Mouse (Mus musculus) stomach, postnatal 0 days (tissue): ENCODE measurements around the gene Pomp. TPM values are rescaled to one million over a fixed set of nuclear protein-coding genes. Genes with fewer than 3 reads are reported as not detected.

Experiments
- ATAC-seq: fragments of 200-750 bp; cut with Nextera tagmentation; 2 replicates; pipeline ENCODE4 v1.8.0; 2017; ENCODE audit not compliant: low FRiP score, low TSS enrichment
- DNase-seq: peaks from one replicate; pipeline ENCODE4 v3.0.0-alpha.2; 2016; ENCODE audit warnings: low spot score
- H3K27ac ChIP-seq: fragments of 300-500 bp; sonication (generic); replicated peaks from 2 replicates; pipeline ENCODE4 v1.5.1; 2014; ENCODE audit warnings: mild to moderate bottlenecking, control low read depth
- H3K27me3 ChIP-seq: fragments of 300-500 bp; sonication (generic); 2 replicates; pipeline ENCODE4 v1.6.1; 2014; ENCODE audit warnings: low read length; ENCODE audit not compliant: control insufficient read depth, insufficient read depth
- H3K36me3 ChIP-seq: fragments of 300-500 bp; sonication (generic); 2 replicates; pipeline ENCODE4 v1.6.1; 2014; ENCODE audit warnings: low read length, mixed read lengths; ENCODE audit not compliant: control insufficient read depth, insufficient read depth
- H3K4me1 ChIP-seq: fragments of 300-500 bp; sonication (generic); replicated peaks from 2 replicates; pipeline ENCODE4 v1.6.1; 2014; ENCODE audit warnings: antibody characterized with exemption; ENCODE audit not compliant: control insufficient read depth, insufficient read depth
- H3K4me2 ChIP-seq: fragments of 300-500 bp; sonication (generic); replicated peaks from 2 replicates; pipeline ENCODE4 v1.6.1; 2014; ENCODE audit warnings: low read depth, mild to moderate bottlenecking, control low read depth, moderate library complexity
- H3K4me3 ChIP-seq: fragments of 300-500 bp; sonication (generic); 2 replicates; pipeline ENCODE4 v1.5.1; 2014; ENCODE audit warnings: low read depth, low read length, control low read depth
- H3K9ac ChIP-seq: fragments of 300-500 bp; sonication (generic); 2 replicates; pipeline ENCODE4 v1.6.1; 2014; ENCODE audit warnings: mild to moderate bottlenecking, low read length, control low read depth, mixed read lengths
- H3K9me3 ChIP-seq: fragments of 300-500 bp; sonication (generic); 2 replicates; pipeline ENCODE4 v1.6.1; 2016; ENCODE audit warnings: low read length; ENCODE audit not compliant: control insufficient read depth
- CTCF ChIP-seq: IDR thresholded peaks from 2 replicates; pipeline ENCODE4 v1.5.1; 2016; ENCODE audit warnings: antibody characterized with exemption, low read depth, mild to moderate bottlenecking, moderate library complexity
- EP300 ChIP-seq: optimal IDR thresholded peaks from 2 replicates; pipeline ENCODE3; 2016; ENCODE audit warnings: antibody characterized with exemption
- WGBS: fragments of 180-500 bp; shearing (Covaris S2); extraction: QIAGEN DNeasy Blood & Tissue Kit; methylation state at CpG from one replicate; pipeline ENCODE4 v1.1.7; 2014; 5-methylcytosine and 5-hydroxymethylcytosine counted together
- polyA plus RNA-seq: library from polyadenylated mRNA; unstranded; fragments of >200 nt; fragmentation: Nextera tagmentation; extraction: Ambion mirVana; gene quantifications from 2 replicates; pipeline ENCODE4 v1.2.1, GENCODE M21; 2015

Pomp gene
- polyA plus RNA-seq, 1 experiment from 2014 or later, result 427 TPM

- Histone ChIP-seq H3K36me3 (peaks cover 18% of the 10 kb centered on the region), H3K9ac (no peak overlapping the region), H3K4me2 (no peak overlapping the region), H3K4me1 (no peaks in the 10 kb centered on the region), H3K27ac (no peak overlapping the region), H3K9me3 (no peaks in the 10 kb centered on the region), H3K4me3 (no peak overlapping the region), H3K27me3 (no peaks in the 10 kb centered on the region)
- ATAC-seq (peak; percentile 77), DNase-seq (no peak)
- WGBS, result 73% methylated on average over 17 of the region's 17 CpGs
- no peak for TF ChIP-seq CTCF
- no peak for TF ChIP-seq EP300
Observed at GRCm38 (mm10) chr5:147879971-147880682, 19.9 kb downstream of the Pomp start.

- no peak for TF ChIP-seq CTCF
- TF ChIP-seq EP300, result no peak
- no peaks in the 10 kb centered on the region for H3K9me3 ChIP-seq
- no peak overlapping the region for H3K4me3 ChIP-seq
- H3K4me2 ChIP-seq, result no peak overlapping the region
- DNase-seq (no peak), ATAC-seq (no peak)
- WGBS, result 83% methylated on average over 6 of the region's 6 CpGs
- 0 out of 2 replicates have a peak, but pooled peaks cover 6% of the 10 kb centered on the region for H3K36me3 ChIP-seq
- H3K27me3 ChIP-seq, result no peaks in the 10 kb centered on the region
- no peaks in the 10 kb centered on the region for H3K4me1 ChIP-seq
- no peak overlapping the region for H3K27ac ChIP-seq
- no peak overlapping the region for H3K9ac ChIP-seq
Observed at GRCm38 (mm10) chr5:147883581-147883980, 23.3 kb downstream of the Pomp start.

- Histone ChIP-seq H3K27ac (no peak overlapping the region), H3K4me2 (no peak overlapping the region), H3K4me3 (no peak overlapping the region), H3K4me1 (peaks cover 3% of the 10 kb centered on the region; the same call in 1 of the 2 replicates), H3K27me3 (no peaks in the 10 kb centered on the region), H3K36me3 (no peaks in the 10 kb centered on the region), H3K9me3 (no peaks in the 10 kb centered on the region), H3K9ac (no peak overlapping the region)
- no peak for ATAC-seq
- 77% methylated on average over 9 of the region's 12 CpGs for WGBS
- TF ChIP-seq CTCF (no peak), EP300 (no peak)
- DNase-seq, result no peak
Observed at GRCm38 (mm10) chr5:147888313-147889297, 28.3 kb downstream of the Pomp start.

- no peaks in the 10 kb centered on the region for H3K27me3 ChIP-seq
- DNase-seq (no peak), ATAC-seq (no peak)
- no peaks in the 10 kb centered on the region for H3K9me3 ChIP-seq
- no peak for TF ChIP-seq CTCF
- TF ChIP-seq EP300, result no peak
- H3K36me3 ChIP-seq, result no peaks in the 10 kb centered on the region
- H3K4me3 ChIP-seq, result no peak overlapping the region
- no peak overlapping the region for H3K27ac ChIP-seq
- WGBS, result 42% methylated on average over 6 of the region's 6 CpGs
- no peak overlapping the region for H3K9ac ChIP-seq
- peaks cover 3% of the 10 kb centered on the region; the same call in 1 of the 2 replicates for H3K4me1 ChIP-seq
- H3K4me2 ChIP-seq, result no peak overlapping the region
Observed at GRCm38 (mm10) chr5:147892735-147893134, 32.5 kb downstream of the Pomp start.

- no peaks in the 10 kb centered on the region for H3K27me3 ChIP-seq
- no peak for DNase-seq
- peak overlapping the region; percentile 90 for H3K4me2 ChIP-seq
- no peaks in the 10 kb centered on the region for H3K36me3 ChIP-seq
- H3K4me1 ChIP-seq, result peaks cover 3% of the 10 kb centered on the region; the same call in 1 of the 2 replicates
- H3K9ac ChIP-seq, result no peak overlapping the region
- H3K4me3 ChIP-seq, result no peak overlapping the region
- H3K27ac ChIP-seq, result no peak overlapping the region
- ATAC-seq, result no peak
- TF ChIP-seq EP300 (no peak), CTCF (no peak)
- WGBS, result 18% methylated on average over 9 of the region's 9 CpGs
- H3K9me3 ChIP-seq, result no peaks in the 10 kb centered on the region
Observed at GRCm38 (mm10) chr5:147893143-147893542, 32.9 kb downstream of the Pomp start.
